Mouse (Mus musculus) myocyte (in vitro differentiated cells): Measurements from ENCODE around the gene Filip1.

Source experiments
- CEBPB ChIP-seq: IDR thresholded peaks from 2 replicates; pipeline ENCODE4 v1.6.1; 2011; ENCODE audit warnings: mild to moderate bottlenecking, moderate library complexity; ENCODE audit not compliant: poor library complexity, insufficient read depth, severe bottlenecking
- MAX ChIP-seq: IDR thresholded peaks from one replicate; pipeline ENCODE4 v1.6.1; 2011; ENCODE audit warnings: low read depth, mild to moderate bottlenecking, control low read depth
- POLR2A ChIP-seq: IDR thresholded peaks from one replicate; pipeline ENCODE4 v1.6.1; 2011; ENCODE audit warnings: low read depth, mild to moderate bottlenecking, control low read depth, moderate library complexity; ENCODE audit not compliant: insufficient read length

DNA sequence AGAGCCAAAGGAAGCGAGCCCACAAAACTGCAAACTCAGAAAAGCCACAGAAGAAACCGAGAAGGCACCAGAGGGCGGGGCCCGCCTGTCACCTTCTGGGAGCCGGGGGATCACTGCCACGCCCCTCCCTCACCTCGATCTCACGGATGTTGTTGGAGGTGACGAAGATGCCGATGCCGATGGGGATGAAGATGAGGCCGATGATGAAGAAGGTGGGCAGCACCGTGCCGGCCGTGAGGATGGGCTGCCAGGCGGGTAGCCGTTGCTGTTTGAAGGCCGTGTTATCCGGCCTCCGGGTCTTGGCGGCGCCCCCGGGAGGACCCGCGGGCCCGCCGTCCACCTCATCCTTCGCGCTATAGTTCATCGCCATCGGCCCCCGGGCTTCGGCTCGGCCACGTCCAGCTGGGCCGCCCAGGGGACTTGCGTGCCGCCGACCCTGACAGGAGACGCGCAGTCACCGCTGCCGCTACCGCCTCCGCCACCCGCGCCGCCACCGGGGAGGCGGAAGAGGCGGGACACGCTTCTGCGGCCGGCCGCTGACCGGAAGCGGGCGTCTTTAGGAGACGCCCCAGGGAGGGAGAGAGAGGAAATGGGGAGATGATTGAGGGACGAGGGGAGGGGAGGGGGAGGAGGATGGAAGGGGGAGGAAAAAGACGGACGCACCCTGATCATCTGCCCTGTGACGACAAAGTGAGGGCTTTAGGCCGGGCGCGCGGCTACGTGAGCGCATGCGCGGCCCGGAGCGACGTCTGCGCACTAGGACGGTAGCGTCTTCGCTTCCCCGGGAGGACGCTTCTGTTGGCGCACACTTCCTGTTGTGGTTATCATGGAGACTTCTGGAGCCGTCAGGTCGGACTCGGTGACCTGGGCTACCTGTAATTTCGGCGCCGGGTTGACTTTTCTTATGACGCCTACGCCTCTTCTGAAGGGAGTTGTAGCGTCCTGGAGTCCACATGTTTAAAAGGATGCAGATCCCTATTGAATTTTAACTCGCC is 219.5 kb downstream of the Filip1 start, which contains the start of gene Tmem30a:
- TF ChIP-seq MAX (no peak), POLR2A (peak; percentile 77), CEBPB (no peak)
